Mouse (Mus musculus): ENCODE results near the gene Adamts6.

DNA sequence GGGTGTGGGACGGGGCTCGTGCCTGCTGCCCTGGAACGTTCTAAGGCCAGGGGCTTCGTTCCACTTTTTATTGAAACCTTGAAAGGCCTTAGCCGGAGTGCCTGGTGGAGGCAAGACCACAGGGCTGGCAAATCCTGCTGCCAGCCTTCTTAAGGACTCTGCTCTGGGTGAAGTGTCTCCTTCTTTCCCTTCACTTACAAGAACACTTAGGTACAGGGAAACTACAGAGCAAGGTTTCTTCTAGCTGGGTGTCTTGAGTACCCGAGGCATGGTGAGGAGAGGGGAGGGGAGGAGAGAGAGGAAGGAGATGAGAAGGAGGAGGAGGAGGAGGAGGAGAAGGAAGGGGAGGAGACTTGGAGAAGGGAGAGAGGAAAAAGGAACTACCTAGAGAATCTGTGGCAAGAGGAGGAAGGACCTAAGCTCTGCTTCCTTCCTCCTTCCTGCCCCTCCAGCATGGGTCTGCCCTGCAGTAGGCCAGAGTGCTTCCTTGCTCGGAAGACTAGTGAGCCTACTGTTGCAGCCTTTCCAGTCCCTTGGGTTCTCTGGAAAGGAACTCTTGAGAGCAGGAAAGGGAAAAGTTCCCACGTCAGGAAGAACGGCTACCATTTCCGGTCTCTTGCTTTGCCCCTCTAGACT lies 254.6 kb downstream of the Adamts6 start:
- TF ChIP-seq POLR2A (IDR thresholded peaks at IDR 0.05; ENCODE audit: borderline replicate concordance, extremely low read depth, insufficient read depth, insufficient read length, poor library complexity, severe bottlenecking) (no peak), CTCF (IDR thresholded peaks at IDR 0.05; ENCODE audit: borderline replicate concordance, extremely low read depth, insufficient read depth, insufficient read length) (no peak)

All from brain, embryonic 14.5 days (tissue).